Mouse (Mus musculus): ENCODE results near the gene Olfr876. TPM values are rescaled to one million over a fixed set of nuclear protein-coding genes. Genes with fewer than 3 reads are reported as not detected.

The Olfr876 gene
- not detected in 2 replicates for polyA plus RNA-seq (2012; rRNA removed)

GRCm38 (mm10) chr9:37802731-37803130 is at the start of gene Olfr876:
Olfr876 (plus strand) TSS chr9:37803031.
- no peak for DNase-seq (ENCODE audit: low read depth)

DNA sequence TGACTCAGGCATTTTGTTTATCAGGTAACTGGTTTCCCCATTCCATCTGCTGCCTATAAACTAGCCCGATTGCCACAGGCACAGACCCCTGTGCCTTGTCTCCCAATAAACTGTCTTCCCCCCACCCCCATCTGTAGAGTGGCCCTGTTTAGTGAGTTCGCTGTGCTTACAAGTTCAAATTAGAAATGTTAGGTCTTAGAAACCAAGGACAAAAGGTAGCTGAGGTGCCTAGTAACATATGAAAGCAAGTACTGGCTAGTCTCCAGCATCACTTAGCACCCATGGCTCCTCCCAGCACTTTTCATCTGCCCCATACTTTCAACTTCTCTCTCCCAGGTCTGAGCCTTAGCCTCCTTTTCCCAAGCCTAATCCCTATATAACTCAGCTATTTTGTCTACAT is 41.1 kb upstream of the Olfr876 start:
- DNase-seq (ENCODE audit: low read depth): peak; percentile 67
- no peak for TF ChIP-seq CTCF (IDR thresholded peaks at IDR 0.05; ENCODE audit: borderline replicate concordance, extremely low read depth, insufficient read depth, insufficient read length)
- TF ChIP-seq POLR2A (IDR thresholded peaks at IDR 0.05; ENCODE audit: borderline replicate concordance, extremely low read depth, insufficient read depth, insufficient read length, poor library complexity, severe bottlenecking): no peak

More at GRCm38 (mm10) chr9:37802731-37803130, at the start of gene Olfr876:
- TF ChIP-seq POLR2A (IDR thresholded peaks at IDR 0.05; ENCODE audit: borderline replicate concordance, extremely low read depth, insufficient read depth, insufficient read length, poor library complexity, severe bottlenecking) (no peak), CTCF (IDR thresholded peaks at IDR 0.05; ENCODE audit: borderline replicate concordance, extremely low read depth, insufficient read depth, insufficient read length) (no peak)

- TF ChIP-seq POLR2A (IDR thresholded peaks at IDR 0.05; ENCODE audit: borderline replicate concordance, extremely low read depth, insufficient read depth, insufficient read length, poor library complexity, severe bottlenecking) (no peak), CTCF (IDR thresholded peaks at IDR 0.05; ENCODE audit: borderline replicate concordance, extremely low read depth, insufficient read depth, insufficient read length) (peak; percentile 17; the same call in 1 of the 2 replicates)
These were observed 40.3 kb upstream of the Olfr876 start for GRCm38 (mm10) chr9:37762541-37762940.

DNA sequence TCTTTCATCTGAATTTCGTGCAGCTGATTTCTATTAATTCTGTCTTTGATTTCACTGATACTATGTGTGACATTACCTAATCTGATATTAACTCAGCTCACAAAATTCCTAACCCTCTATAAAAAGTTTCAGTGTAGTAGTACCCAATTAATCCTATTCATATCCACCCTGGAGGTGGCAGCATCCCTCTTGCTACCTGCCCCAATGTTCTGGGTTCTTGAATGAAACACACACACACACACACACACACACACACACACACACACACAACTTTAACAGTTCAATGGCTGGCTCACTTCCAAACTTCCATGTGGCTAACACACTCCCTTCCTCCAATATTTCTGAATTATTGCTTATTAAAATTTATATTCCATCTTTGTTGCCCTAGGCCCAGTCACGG is 32.2 kb upstream of the Olfr876 start:
- DNase-seq (ENCODE audit: low read depth): no peak
- no peak for TF ChIP-seq POLR2A (IDR thresholded peaks at IDR 0.05; ENCODE audit: borderline replicate concordance, extremely low read depth, insufficient read depth, insufficient read length, poor library complexity, severe bottlenecking)
- no peak for TF ChIP-seq CTCF (IDR thresholded peaks at IDR 0.05; ENCODE audit: borderline replicate concordance, extremely low read depth, insufficient read depth, insufficient read length)

More at GRCm38 (mm10) chr9:37762541-37762940, 40.3 kb upstream of the Olfr876 start:
- DNase-seq (ENCODE audit: low read depth): no peak

GRCm38 (mm10) chr9:37771759-37772158 is 31.1 kb upstream of the Olfr876 start, which contains the start of gene Olfr875:
Olfr875 (plus strand) TSS chr9:37771857.
- DNase-seq (ENCODE audit: low read depth): no peak

DNA sequence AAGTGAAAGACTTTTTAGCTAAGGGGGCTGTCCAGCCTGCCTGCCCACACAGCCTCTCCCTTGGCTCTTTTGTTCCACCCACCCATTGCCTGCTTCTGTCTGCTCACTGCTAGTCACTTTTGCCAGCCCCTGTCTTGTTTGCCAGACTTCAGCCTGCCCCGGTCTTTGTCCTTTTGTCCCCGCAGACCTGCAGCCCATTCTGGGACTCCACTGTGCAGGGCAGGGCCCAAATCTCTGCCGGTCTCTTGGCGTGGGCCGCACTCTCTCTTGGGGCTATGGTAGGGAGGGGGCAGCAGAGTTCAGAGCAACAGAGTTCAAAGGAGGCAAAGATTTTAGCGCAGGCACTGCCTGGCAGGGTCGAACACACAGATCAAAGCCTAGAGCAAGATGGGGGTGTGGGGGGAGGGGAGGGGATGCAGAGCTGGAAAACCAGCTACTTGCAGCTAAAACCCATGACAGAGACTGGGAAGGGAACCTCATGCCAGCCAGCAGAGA is 20.0 kb upstream of the Olfr876 start:
- no peak for TF ChIP-seq CTCF (IDR thresholded peaks at IDR 0.05; ENCODE audit: borderline replicate concordance, extremely low read depth, insufficient read depth, insufficient read length)
- TF ChIP-seq POLR2A (IDR thresholded peaks at IDR 0.05; ENCODE audit: borderline replicate concordance, extremely low read depth, insufficient read depth, insufficient read length, poor library complexity, severe bottlenecking): no peak

More at GRCm38 (mm10) chr9:37771759-37772158, 31.1 kb upstream of the Olfr876 start, which contains the start of gene Olfr875:
- TF ChIP-seq CTCF (IDR thresholded peaks at IDR 0.05; ENCODE audit: borderline replicate concordance, extremely low read depth, insufficient read depth, insufficient read length) (no peak), POLR2A (IDR thresholded peaks at IDR 0.05; ENCODE audit: borderline replicate concordance, extremely low read depth, insufficient read depth, insufficient read length, poor library complexity, severe bottlenecking) (no peak)

GRCm38 (mm10) chr9:37783394-37784387 is 19.1 kb upstream of the Olfr876 start:
- DNase-seq (ENCODE audit: low read depth): peak; percentile 59

More for the DNA sequence above, 20.0 kb upstream of the Olfr876 start:
- DNase-seq (ENCODE audit: low read depth): peak; percentile 84

DNA sequence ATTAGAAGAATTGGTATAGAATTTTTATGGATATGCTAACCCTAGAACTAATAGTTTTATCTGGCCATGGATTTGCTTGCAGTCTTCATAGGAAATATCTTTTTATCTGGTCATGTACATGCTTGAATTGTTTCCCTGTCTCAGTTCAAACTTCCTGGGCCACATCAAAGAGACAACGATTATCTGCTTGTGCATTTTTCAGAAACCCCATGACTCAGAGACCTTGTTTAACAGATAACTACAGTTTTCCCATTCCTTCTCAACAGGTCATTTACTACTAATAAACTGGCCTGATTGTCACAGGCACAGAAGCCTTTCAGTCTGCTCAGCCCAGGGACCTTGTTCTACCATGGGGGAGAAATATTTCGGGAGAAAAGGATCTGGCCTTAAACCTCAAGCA is 16.4 kb upstream of the Olfr876 start:
- TF ChIP-seq POLR2A (IDR thresholded peaks at IDR 0.05; ENCODE audit: borderline replicate concordance, extremely low read depth, insufficient read depth, insufficient read length, poor library complexity, severe bottlenecking) (no peak), CTCF (IDR thresholded peaks at IDR 0.05; ENCODE audit: borderline replicate concordance, extremely low read depth, insufficient read depth, insufficient read length) (no peak)
- DNase-seq (ENCODE audit: low read depth): no peak

DNA sequence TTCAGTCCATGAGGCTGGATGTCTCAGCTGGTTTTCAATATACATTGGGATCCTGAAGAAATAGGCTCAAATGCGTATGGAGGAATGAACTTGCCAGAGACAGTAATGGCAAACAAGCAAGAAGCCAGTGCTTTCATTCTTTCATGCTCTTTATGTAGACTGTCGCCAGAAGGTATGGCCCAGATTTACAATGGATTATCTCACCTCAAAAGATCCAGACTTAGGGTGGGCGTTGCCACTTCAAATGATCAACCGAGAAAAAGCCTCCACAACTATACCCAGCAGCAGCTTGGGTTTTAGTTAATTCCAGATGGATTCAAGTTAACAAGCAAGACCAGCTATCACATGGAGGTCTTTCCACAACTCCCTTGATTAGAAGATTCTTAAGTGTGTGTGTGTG is 776 bp upstream of the Olfr876 start:
- no peak for DNase-seq (ENCODE audit: low read depth)
- TF ChIP-seq CTCF (IDR thresholded peaks at IDR 0.05; ENCODE audit: borderline replicate concordance, extremely low read depth, insufficient read depth, insufficient read length) (no peak), POLR2A (IDR thresholded peaks at IDR 0.05; ENCODE audit: borderline replicate concordance, extremely low read depth, insufficient read depth, insufficient read length, poor library complexity, severe bottlenecking) (no peak)

DNA sequence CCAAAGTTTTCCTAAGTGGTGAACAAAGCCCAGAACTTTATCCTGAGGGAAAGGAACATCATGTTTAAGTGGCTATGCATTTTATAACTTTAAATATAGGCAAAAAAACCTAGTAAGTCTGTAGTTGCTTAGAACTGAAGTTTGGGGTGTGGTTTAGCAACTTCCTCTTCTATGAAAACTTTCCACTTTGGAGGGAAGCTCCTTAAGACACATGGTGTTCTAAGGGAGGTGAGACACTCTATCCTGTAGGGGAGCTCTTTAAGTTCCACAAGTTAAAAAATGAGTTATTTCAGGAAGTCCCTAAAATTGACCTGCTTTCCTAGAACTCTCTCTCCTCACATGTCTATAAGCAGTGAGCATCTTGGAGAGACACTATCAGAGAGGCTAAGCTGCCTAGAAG is 4.4 kb downstream of the Olfr876 start:
- no peak for DNase-seq (ENCODE audit: low read depth)
- TF ChIP-seq POLR2A (IDR thresholded peaks at IDR 0.05; ENCODE audit: borderline replicate concordance, extremely low read depth, insufficient read depth, insufficient read length, poor library complexity, severe bottlenecking): no peak
- no peak for TF ChIP-seq CTCF (IDR thresholded peaks at IDR 0.05; ENCODE audit: borderline replicate concordance, extremely low read depth, insufficient read depth, insufficient read length)

DNA sequence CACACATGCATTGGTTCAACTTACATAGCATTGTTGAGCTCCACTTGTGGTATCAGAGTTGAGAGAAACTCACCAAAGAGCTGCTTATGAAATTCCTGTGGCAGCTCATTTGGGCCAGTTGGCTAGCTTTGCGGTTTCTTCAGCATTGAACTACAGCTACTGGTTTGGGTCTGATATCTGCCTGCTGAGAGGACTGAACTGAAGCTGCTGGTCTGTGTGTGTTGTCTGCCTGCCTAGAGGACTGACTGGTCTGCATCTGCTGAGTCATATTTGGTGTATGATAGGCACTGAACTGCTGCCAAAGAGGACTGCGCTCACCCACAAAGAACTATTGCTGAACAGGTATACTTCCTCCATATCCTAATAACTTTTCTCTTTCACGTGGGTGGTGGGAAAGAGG is 5.6 kb downstream of the Olfr876 start:
- DNase-seq (ENCODE audit: low read depth): no peak
- TF ChIP-seq CTCF (IDR thresholded peaks at IDR 0.05; ENCODE audit: borderline replicate concordance, extremely low read depth, insufficient read depth, insufficient read length) (no peak), POLR2A (IDR thresholded peaks at IDR 0.05; ENCODE audit: borderline replicate concordance, extremely low read depth, insufficient read depth, insufficient read length, poor library complexity, severe bottlenecking) (no peak)
